Mouse (Mus musculus) midbrain, embryonic 15.5 days (tissue): ENCODE measurements around the gene Ift81. TPM values are rescaled to one million over a fixed set of nuclear protein-coding genes. Genes with fewer than 3 reads are reported as not detected.

Experiments used
- ATAC-seq: fragments of 200-750 bp; cut with Nextera tagmentation; replicated peaks from 2 replicates; pipeline ENCODE4 v1.8.0; 2017; ENCODE audit warnings: moderate TSS enrichment
- H3K27ac ChIP-seq: fragments of 300-500 bp; sonication (generic); 2 replicates; pipeline ENCODE4 v1.5.1; 2015; ENCODE audit warnings: mild to moderate bottlenecking, inconsistent platforms
- H3K27me3 ChIP-seq: fragments of 300-500 bp; sonication (generic); replicated peaks from 2 replicates; pipeline ENCODE4 v1.6.1; 2015; ENCODE audit warnings: inconsistent platforms
- H3K36me3 ChIP-seq: fragments of 300-500 bp; sonication (generic); replicated peaks from 2 replicates; pipeline ENCODE4 v1.6.1; 2015; ENCODE audit warnings: inconsistent platforms
- H3K4me1 ChIP-seq: fragments of 300-500 bp; sonication (generic); 2 replicates; pipeline ENCODE4 v1.6.1; 2015; ENCODE audit warnings: inconsistent platforms
- H3K4me2 ChIP-seq: fragments of 300-500 bp; sonication (generic); 2 replicates; pipeline ENCODE4 v1.6.1; 2015; ENCODE audit warnings: inconsistent platforms, mild to moderate bottlenecking, moderate library complexity
- H3K4me3 ChIP-seq: fragments of 300-500 bp; sonication (generic); 2 replicates; pipeline ENCODE4 v1.5.1; 2015; ENCODE audit warnings: mild to moderate bottlenecking, inconsistent platforms
- H3K9ac ChIP-seq: fragments of 300-500 bp; sonication (generic); 2 replicates; pipeline ENCODE4 v1.6.1; 2015; ENCODE audit warnings: mild to moderate bottlenecking, inconsistent platforms
- H3K9me3 ChIP-seq: fragments of 300-500 bp; sonication (generic); 2 replicates; pipeline ENCODE4 v1.6.1; 2016; ENCODE audit warnings: inconsistent platforms
- WGBS: fragments of 180-500 bp; shearing (Covaris S2); methylation state at CpG from one replicate; pipeline ENCODE4 v1.1.7; 2015; ENCODE audit warnings: mixed read lengths; 5-methylcytosine and 5-hydroxymethylcytosine counted together
- polyA plus RNA-seq: library from polyadenylated mRNA; unstranded; fragments of >200 nt; fragmentation: Nextera tagmentation; extraction: Ambion mirVana; gene quantifications from 2 replicates; pipeline ENCODE4 v1.2.1, GENCODE M21; 2015

Gene Ift81
- polyA plus RNA-seq, 1 experiment from 2014 or later = 75.6 TPM

GRCm38 (mm10) chr5:122622526-122622925 is 8.2 kb upstream of the Ift81 start:
- no peaks in the 10 kb centered on the region for H3K9me3 ChIP-seq
- H3K9ac ChIP-seq = no peak overlapping the region
- no peak overlapping the region for H3K4me2 ChIP-seq
- H3K4me3 ChIP-seq = no peak overlapping the region
- H3K27ac ChIP-seq = no peak overlapping the region
- no peak for ATAC-seq
- no peaks in the 10 kb centered on the region for H3K36me3 ChIP-seq
- no peaks in the 10 kb centered on the region for H3K27me3 ChIP-seq
- WGBS = 91% methylated on average over 5 of the region's 5 CpGs
- no peaks in the 10 kb centered on the region for H3K4me1 ChIP-seq

GRCm38 (mm10) chr5:122621376-122621886 is 7.1 kb upstream of the Ift81 start:
- Histone ChIP-seq H3K9me3 (no peaks in the 10 kb centered on the region), H3K27ac (no peak overlapping the region), H3K4me2 (no peak overlapping the region), H3K4me3 (no peak overlapping the region), H3K4me1 (no peaks in the 10 kb centered on the region), H3K36me3 (no peaks in the 10 kb centered on the region), H3K9ac (no peak overlapping the region), H3K27me3 (no peaks in the 10 kb centered on the region)
- ATAC-seq = no peak
- 44% methylated on average over 7 of the region's 7 CpGs for WGBS

DNA sequence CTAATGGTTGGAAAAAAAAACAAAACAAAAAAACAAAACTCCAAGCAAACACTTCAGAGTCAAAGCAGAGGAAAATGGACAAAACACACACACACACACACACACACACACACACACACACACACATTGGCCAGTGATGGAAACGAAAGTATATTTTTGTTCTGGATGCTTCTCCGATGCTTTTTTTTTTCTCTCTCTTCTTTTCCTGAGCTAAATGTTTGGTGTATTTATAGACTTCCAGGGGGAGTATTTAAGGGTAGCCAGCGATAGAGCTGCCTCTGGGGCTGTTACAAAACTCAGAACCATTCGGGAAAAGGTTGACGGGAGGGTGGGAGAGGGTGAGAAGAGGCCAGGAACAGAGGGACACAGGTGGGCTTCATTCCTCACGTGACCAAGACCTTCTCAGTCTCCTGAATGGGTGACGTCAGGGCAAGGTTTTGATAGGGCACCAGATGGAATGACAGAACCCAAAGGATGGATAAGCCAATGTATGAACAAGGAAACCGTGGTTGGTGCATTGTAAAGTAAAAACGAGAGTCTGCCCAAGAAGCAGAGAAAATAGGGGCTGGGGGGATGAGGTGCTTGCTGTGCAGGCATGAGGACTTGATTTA is 5.5 kb upstream of the Ift81 start:
- H3K27me3 ChIP-seq = no peaks in the 10 kb centered on the region
- no peak for ATAC-seq
- H3K9ac ChIP-seq = no peak overlapping the region
- H3K4me1 ChIP-seq = peaks cover 3% of the 10 kb centered on the region; the same call in 1 of the 2 replicates
- H3K4me2 ChIP-seq = no peak overlapping the region
- H3K4me3 ChIP-seq = no peak overlapping the region
- 78% methylated on average over 9 of the region's 9 CpGs for WGBS
- H3K9me3 ChIP-seq = no peaks in the 10 kb centered on the region
- H3K27ac ChIP-seq = no peak overlapping the region
- no peaks in the 10 kb centered on the region for H3K36me3 ChIP-seq

GRCm38 (mm10) chr5:122617718-122618117 is 3.4 kb upstream of the Ift81 start:
- 75% methylated on average over 5 of the region's 5 CpGs for WGBS
- ATAC-seq = no peak
- Histone ChIP-seq H3K4me3 (no peak overlapping the region), H3K4me1 (peaks cover 15% of the 10 kb centered on the region), H3K27ac (no peak overlapping the region), H3K4me2 (no peak overlapping the region), H3K36me3 (no peaks in the 10 kb centered on the region), H3K27me3 (no peaks in the 10 kb centered on the region), H3K9ac (no peak overlapping the region), H3K9me3 (no peaks in the 10 kb centered on the region)

DNA sequence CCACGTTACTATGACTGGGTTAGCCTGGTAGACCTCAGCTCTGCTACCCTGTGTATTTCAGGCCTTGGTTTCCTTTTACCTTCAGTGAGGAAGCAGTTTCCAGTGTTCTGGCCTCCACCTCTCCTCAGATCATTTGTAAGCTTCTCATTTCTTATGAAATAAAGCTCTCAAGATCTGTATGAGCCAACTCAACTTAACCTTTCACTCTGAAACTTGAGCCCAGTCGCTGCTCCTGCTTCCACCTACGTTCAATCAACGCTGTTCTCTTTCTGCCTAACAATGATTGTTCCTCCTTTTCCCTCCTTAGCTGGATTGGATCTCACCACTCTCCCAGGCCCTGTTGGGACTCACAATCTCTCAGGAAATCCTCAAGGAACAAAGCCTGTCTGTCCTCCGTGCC is 2.7 kb downstream of the Ift81 start:
- Histone ChIP-seq H3K27me3 (no peaks in the 10 kb centered on the region), H3K4me3 (no peak overlapping the region), H3K36me3 (peaks cover 15% of the 10 kb centered on the region; the same call in 1 of the 2 replicates), H3K9me3 (no peaks in the 10 kb centered on the region), H3K4me1 (peaks cover 16% of the 10 kb centered on the region), H3K27ac (no peak overlapping the region), H3K4me2 (no peak overlapping the region), H3K9ac (no peak overlapping the region)
- 64% methylated on average over 5 of the region's 5 CpGs for WGBS
- ATAC-seq = no peak

- Histone ChIP-seq H3K27me3 (no peaks in the 10 kb centered on the region), H3K9ac (no peak overlapping the region), H3K9me3 (no peaks in the 10 kb centered on the region), H3K4me2 (no peak overlapping the region), H3K4me1 (no peaks in the 10 kb centered on the region), H3K36me3 (peaks cover 38% of the 10 kb centered on the region; the same call in 1 of the 2 replicates), H3K4me3 (no peak overlapping the region), H3K27ac (no peak overlapping the region)
- WGBS = 67% methylated on average over 2 of the region's 2 CpGs
- ATAC-seq = no peak
Observed at GRCm38 (mm10) chr5:122604894-122605293, 9.4 kb downstream of the Ift81 start.

GRCm38 (mm10) chr5:122602233-122602632 is 12.1 kb downstream of the Ift81 start:
- H3K4me1 ChIP-seq = no peaks in the 10 kb centered on the region
- 81% methylated on average over 11 of the region's 11 CpGs for WGBS
- H3K27me3 ChIP-seq = no peaks in the 10 kb centered on the region
- H3K4me3 ChIP-seq = no peak overlapping the region
- no peak overlapping the region for H3K27ac ChIP-seq
- H3K4me2 ChIP-seq = no peak overlapping the region
- H3K9ac ChIP-seq = no peak overlapping the region
- H3K9me3 ChIP-seq = no peaks in the 10 kb centered on the region
- peaks cover 40% of the 10 kb centered on the region for H3K36me3 ChIP-seq
- ATAC-seq = no peak

DNA sequence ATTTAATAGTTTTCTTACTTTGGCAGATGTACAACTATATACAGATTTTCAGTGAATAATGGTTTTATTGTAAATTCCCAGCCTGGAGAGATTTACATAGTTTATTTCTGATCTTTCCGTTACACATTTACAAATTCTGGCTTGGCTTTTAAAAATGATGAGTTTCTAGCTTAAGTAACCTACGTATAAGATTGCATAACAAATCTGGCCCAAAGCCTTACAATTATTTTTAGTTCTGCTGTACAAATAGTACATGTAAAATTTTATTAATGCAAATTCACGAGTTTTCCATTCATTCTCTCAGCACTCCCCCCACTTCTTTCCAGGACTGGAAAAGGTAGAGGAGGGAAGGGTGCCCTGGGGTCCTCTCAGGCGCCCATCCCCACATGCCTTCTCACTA is 18.8 kb downstream of the Ift81 start:
- Histone ChIP-seq H3K9me3 (no peaks in the 10 kb centered on the region), H3K9ac (no peak overlapping the region), H3K4me2 (no peak overlapping the region), H3K4me1 (no peaks in the 10 kb centered on the region), H3K36me3 (peaks cover 35% of the 10 kb centered on the region), H3K4me3 (no peak overlapping the region), H3K27ac (no peak overlapping the region), H3K27me3 (no peaks in the 10 kb centered on the region)
- 89% methylated on average over 4 of the region's 4 CpGs for WGBS
- ATAC-seq = no peak

GRCm38 (mm10) chr5:122589891-122590290 is 24.4 kb downstream of the Ift81 start:
- Histone ChIP-seq H3K27ac (no peak overlapping the region), H3K4me3 (no peak overlapping the region), H3K4me1 (no peaks in the 10 kb centered on the region), H3K9me3 (no peaks in the 10 kb centered on the region), H3K4me2 (no peak overlapping the region), H3K27me3 (no peaks in the 10 kb centered on the region), H3K9ac (no peak overlapping the region), H3K36me3 (peaks cover 9% of the 10 kb centered on the region; the same call in 1 of the 2 replicates)
- WGBS = 82% methylated on average over 4 of the region's 4 CpGs
- no peak for ATAC-seq

DNA sequence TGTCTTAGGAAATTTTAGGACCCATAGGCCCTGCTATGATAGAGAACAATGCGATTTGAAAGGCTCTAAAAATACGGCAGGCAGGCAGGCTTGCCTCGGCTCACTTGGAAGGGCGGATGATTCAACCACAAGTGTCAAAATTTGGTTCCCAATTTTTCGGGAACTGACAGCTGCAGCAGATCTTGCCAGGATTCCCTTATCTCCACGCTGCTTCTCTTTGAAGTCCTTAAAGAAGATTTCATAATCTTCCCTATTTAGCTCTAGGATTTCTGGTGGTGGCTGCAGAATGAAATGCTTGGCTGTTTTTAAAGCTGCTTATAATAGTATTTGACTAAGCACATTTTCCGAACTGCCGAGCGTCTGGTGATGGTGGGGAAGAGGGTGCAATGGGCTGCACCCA is 28.8 kb downstream of the Ift81 start:
- Histone ChIP-seq H3K4me1 (no peaks in the 10 kb centered on the region), H3K36me3 (peaks cover 5% of the 10 kb centered on the region; the same call in 1 of the 2 replicates), H3K27me3 (no peaks in the 10 kb centered on the region), H3K9me3 (no peaks in the 10 kb centered on the region), H3K4me2 (no peak overlapping the region), H3K4me3 (no peak overlapping the region), H3K27ac (no peak overlapping the region), H3K9ac (no peak overlapping the region)
- 75% methylated on average over 9 of the region's 9 CpGs for WGBS
- no peak for ATAC-seq

GRCm38 (mm10) chr5:122584093-122584492 is 30.2 kb downstream of the Ift81 start:
- WGBS = 79% methylated on average over 5 of the region's 5 CpGs
- H3K9ac ChIP-seq = no peak overlapping the region
- no peak overlapping the region for H3K4me3 ChIP-seq
- H3K36me3 ChIP-seq = peaks cover 17% of the 10 kb centered on the region; the same call in 1 of the 2 replicates
- H3K27me3 ChIP-seq = no peaks in the 10 kb centered on the region
- no peaks in the 10 kb centered on the region for H3K4me1 ChIP-seq
- H3K27ac ChIP-seq = no peak overlapping the region
- H3K4me2 ChIP-seq = no peak overlapping the region
- no peak for ATAC-seq
- H3K9me3 ChIP-seq = no peaks in the 10 kb centered on the region

DNA sequence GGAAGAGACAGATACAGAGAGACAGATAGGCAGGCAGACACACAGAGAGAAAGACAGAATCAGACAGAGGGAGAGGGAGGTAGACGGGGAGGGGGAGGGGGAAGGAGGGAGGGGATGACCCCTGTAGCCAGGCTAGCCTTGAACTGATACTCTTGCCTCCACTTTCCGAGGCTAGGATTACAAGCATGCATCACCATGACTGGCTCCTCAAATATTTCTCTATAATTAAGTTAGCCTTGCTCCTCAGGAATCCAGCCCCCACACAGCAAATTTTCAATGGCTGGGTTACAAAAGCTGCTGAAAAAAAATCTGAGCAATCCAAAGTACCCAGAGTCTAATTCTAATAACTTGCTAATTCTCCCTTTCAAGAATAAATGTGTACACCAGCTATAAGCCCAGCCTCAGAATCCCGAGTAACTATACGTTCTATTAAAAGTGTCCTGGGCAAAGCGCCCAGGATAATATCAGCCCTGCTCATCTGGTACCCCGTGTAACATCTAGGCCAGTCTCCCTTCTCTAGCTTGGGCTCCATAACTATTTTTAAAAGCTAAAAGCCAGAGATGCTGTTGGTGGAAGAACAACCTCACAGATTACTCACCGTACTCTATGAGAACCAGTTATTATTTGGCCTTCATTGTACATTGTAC is 37.5 kb downstream of the Ift81 start:
- peaks cover 21% of the 10 kb centered on the region; the same call in 1 of the 2 replicates for H3K36me3 ChIP-seq
- H3K4me2 ChIP-seq = no peak overlapping the region
- 73% methylated on average over 7 of the region's 7 CpGs for WGBS
- no peak for ATAC-seq
- no peaks in the 10 kb centered on the region for H3K9me3 ChIP-seq
- no peak overlapping the region for H3K4me3 ChIP-seq
- H3K27ac ChIP-seq = no peak overlapping the region
- H3K27me3 ChIP-seq = no peaks in the 10 kb centered on the region
- no peak overlapping the region for H3K9ac ChIP-seq
- no peaks in the 10 kb centered on the region for H3K4me1 ChIP-seq

DNA sequence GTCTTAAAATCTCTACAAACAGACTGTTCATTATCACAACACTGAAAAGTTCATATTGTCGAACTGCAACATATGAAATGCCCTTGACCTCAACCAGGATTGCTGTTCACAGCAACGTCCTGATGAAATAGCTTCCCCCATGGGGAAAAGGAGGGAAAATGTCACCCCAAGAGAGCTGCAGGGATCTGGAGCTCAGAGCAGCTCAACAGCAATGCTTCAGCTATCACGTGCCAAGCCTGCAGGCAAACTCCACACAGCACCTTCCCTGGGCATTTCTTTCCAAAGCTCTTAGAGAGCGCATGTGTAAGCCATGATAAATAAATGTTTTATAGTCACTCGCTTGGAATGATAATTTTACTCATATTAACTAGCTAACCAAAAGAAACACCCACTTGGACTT is 42.3 kb downstream of the Ift81 start:
- Histone ChIP-seq H3K36me3 (0 out of 2 replicates have a peak, but pooled peaks cover 4% of the 10 kb centered on the region), H3K9ac (no peak overlapping the region), H3K9me3 (no peaks in the 10 kb centered on the region), H3K27me3 (no peaks in the 10 kb centered on the region), H3K4me1 (no peaks in the 10 kb centered on the region), H3K4me2 (no peak overlapping the region), H3K4me3 (no peak overlapping the region), H3K27ac (no peak overlapping the region)
- no peak for ATAC-seq
- 89% methylated on average over 5 of the region's 5 CpGs for WGBS
